Mouse (Mus musculus) intestine, embryonic 16.5 days (tissue): Measurements from ENCODE around the gene Cx3cl1. TPM values are rescaled to one million over a fixed set of nuclear protein-coding genes. Genes with fewer than 3 reads are reported as not detected.
A peak's percentile ranks its signal among the peaks of the same experiment; 100 is the strongest.

Experiments
- ATAC-seq: fragments of 200-750 bp; cut with Nextera tagmentation; 2 replicates; pipeline ENCODE4 v1.8.0; 2017; ENCODE audit warnings: moderate TSS enrichment, moderate library complexity
- H3K27ac ChIP-seq: fragments of 300-500 bp; sonication (generic); 2 replicates; pipeline ENCODE4 v1.5.1; 2014; ENCODE audit warnings: mild to moderate bottlenecking, low read length
- H3K27me3 ChIP-seq: fragments of 300-500 bp; sonication (generic); replicated peaks from 2 replicates; pipeline ENCODE4 v1.6.1; 2014; ENCODE audit warnings: low read length, control low read depth, mixed read lengths; ENCODE audit not compliant: control insufficient read depth, insufficient read depth
- H3K36me3 ChIP-seq: fragments of 300-500 bp; sonication (generic); 2 replicates; pipeline ENCODE4 v1.6.1; 2014; ENCODE audit warnings: low read length, control low read depth; ENCODE audit not compliant: control insufficient read depth, insufficient read depth
- H3K4me1 ChIP-seq: fragments of 300-500 bp; sonication (generic); 2 replicates; pipeline ENCODE4 v1.6.1; 2014; ENCODE audit warnings: low read length, control low read depth, mixed read lengths; ENCODE audit not compliant: control insufficient read depth, insufficient read depth
- H3K4me2 ChIP-seq: fragments of 300-500 bp; sonication (generic); 2 replicates; pipeline ENCODE4 v1.6.1; 2014; ENCODE audit warnings: low read depth, low read length, control low read depth
- H3K4me3 ChIP-seq: fragments of 300-500 bp; sonication (generic); 2 replicates; pipeline ENCODE4 v1.5.1; 2014; ENCODE audit warnings: mild to moderate bottlenecking, low read length
- H3K9ac ChIP-seq: fragments of 300-500 bp; sonication (generic); 2 replicates; pipeline ENCODE4 v1.6.1; 2014; ENCODE audit warnings: low read depth, low read length
- H3K9me3 ChIP-seq: fragments of 300-500 bp; sonication (generic); 2 replicates; pipeline ENCODE4 v1.6.1; 2016; ENCODE audit warnings: low read length, control low read depth; ENCODE audit not compliant: control insufficient read depth
- WGBS: fragments of 180-500 bp; shearing (Covaris S2); extraction: QIAGEN DNeasy Blood & Tissue Kit; methylation state at CpG from one replicate; pipeline ENCODE4 v1.1.7; 2014; 5-methylcytosine and 5-hydroxymethylcytosine counted together
- polyA plus RNA-seq: library from polyadenylated mRNA; unstranded; fragments of >200 nt; fragmentation: Nextera tagmentation; extraction: Ambion mirVana; gene quantifications from 2 replicates; pipeline ENCODE4 v1.2.1, GENCODE M21; 2015

Gene Cx3cl1
- polyA plus RNA-seq, 1 experiment from 2014 or later = 34.7 TPM

DNA sequence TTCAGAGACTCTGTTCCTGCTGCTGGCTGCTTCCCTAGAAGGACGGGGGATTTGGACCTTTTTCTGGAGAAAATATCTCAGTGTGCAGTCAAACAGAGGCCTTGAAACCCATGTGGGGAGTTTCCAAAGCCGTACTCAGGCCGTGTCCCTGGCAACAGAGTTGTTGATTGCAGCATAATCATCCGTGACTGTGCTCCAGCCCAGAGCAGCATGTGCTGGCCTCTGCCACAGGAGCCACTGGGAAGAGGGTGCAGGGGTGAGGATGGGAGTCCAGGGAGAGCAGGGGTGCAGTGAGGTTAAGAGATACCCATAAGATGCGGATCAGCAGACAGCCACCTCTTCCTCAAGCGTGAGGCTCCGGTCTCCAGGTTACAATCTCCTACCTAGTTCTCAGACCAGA is 35.7 kb downstream of the Cx3cl1 start:
- 61% methylated on average over 7 of the region's 7 CpGs for WGBS
- H3K9me3 ChIP-seq = no peaks in the 10 kb centered on the region
- no peaks in the 10 kb centered on the region for H3K36me3 ChIP-seq
- no peak overlapping the region for H3K27ac ChIP-seq
- no peak overlapping the region for H3K4me3 ChIP-seq
- no peaks in the 10 kb centered on the region for H3K27me3 ChIP-seq
- ATAC-seq = no peak
- no peak overlapping the region for H3K4me2 ChIP-seq
- H3K9ac ChIP-seq = no peak overlapping the region
- H3K4me1 ChIP-seq = no peaks in the 10 kb centered on the region; the same call in 1 of the 2 replicates

DNA sequence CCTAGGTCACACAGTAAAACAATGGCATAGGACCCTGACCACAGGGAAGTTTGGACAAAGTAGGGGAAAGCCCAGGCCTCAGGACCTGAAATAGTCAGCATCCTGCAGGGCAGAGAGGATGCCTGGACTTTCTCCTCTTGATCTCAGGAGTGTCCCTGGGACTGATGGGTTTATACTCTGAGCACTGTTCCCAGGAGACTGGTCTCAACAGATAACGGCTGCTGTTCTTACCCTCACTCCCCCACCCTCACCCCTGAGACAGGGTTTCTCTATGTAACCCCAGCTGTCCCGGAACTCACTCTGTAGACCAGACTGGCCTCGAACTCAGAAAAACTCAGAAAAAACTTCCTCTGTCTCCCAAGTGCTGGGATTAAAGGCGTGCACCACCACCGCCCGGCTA is 36.6 kb downstream of the Cx3cl1 start:
- Histone ChIP-seq H3K9ac (no peak overlapping the region), H3K36me3 (no peaks in the 10 kb centered on the region), H3K9me3 (no peaks in the 10 kb centered on the region), H3K27me3 (no peaks in the 10 kb centered on the region), H3K27ac (no peak overlapping the region), H3K4me1 (no peaks in the 10 kb centered on the region; the same call in 1 of the 2 replicates), H3K4me3 (no peak overlapping the region), H3K4me2 (no peak overlapping the region)
- ATAC-seq = no peak
- WGBS = 71% methylated on average over 6 of the region's 6 CpGs

DNA sequence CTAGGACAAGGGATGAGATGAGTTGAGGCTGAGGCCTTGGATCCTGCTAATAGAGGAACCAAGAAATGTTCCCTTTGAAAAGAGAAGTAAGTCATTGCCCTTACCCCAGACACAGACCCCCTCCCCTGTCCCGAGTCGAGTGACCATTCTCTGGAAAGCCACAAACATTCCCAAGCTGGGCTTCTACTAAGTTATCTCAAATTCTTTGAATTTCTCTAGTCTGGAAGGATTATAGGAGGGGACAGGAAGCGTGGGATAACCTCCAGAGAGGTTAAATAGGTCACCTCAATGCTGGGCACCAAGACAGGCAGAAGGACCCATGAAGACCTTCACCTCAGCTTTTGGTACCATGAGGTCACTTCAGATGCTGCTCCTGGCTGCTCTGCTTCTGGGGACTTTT is 38.3 kb downstream of the Cx3cl1 start, which contains the start of gene Ccl17:
Gene Ccl17 (plus strand): TSS at position 301 of the 400 bp plus-strand sequence.
- Histone ChIP-seq H3K4me3 (no peak within 1 kb of the TSS), H3K27me3 (no peaks in the 10 kb centered on the region), H3K9me3 (no peaks in the 10 kb centered on the region), H3K27ac (no peak within 1 kb of the TSS), H3K36me3 (no peaks in the 10 kb centered on the region), H3K4me2 (no peak within 1 kb of the TSS), H3K9ac (no peak within 1 kb of the TSS), H3K4me1 (no peaks in the 10 kb centered on the region; the same call in 1 of the 2 replicates)
- WGBS = 50% methylated on average over 3 of the region's 3 CpGs
- ATAC-seq = no peak

DNA sequence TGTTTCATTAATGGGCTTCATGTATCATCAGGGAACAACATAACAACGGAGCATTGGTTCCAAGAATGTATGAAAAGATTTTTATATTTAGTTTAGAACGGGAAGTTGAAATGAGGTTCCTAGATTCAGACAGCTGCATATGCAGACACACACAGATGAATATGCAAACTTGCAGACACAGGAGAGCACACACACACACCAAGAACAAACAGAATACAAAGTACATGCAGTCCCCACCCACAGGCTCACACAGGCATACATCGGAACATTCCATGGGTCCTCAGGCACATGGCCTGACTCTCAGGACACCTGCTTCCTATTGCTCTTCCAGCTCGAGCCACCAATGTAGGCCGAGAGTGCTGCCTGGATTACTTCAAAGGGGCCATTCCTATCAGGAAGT is 39.0 kb downstream of the Cx3cl1 start:
- 75% methylated on average over 5 of the region's 5 CpGs for WGBS

DNA sequence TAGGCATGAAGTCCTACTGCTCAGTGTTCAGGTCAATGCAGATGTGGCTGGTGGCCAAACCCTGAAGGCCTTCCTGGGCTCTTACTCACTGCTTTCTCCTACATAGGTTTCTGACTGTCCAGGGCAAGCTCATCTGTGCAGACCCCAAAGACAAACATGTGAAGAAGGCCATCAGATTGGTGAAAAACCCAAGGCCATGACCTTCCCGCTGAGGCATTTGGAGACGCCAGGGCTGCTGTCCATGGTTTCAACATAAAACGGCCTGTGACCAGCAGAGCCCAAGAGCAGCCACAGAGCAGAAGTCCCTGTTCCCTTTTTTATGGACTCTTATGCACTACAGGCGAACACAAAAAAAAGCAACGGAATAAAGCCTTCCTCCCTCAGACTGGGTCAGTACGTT is 39.8 kb downstream of the Cx3cl1 start:
- no peaks in the 10 kb centered on the region for H3K9me3 ChIP-seq
- H3K27me3 ChIP-seq = no peaks in the 10 kb centered on the region
- H3K36me3 ChIP-seq = no peaks in the 10 kb centered on the region
- no peak overlapping the region for H3K27ac ChIP-seq
- WGBS = 64% methylated on average over 6 of the region's 6 CpGs
- ATAC-seq = no peak
- no peaks in the 10 kb centered on the region for H3K4me1 ChIP-seq
- H3K4me3 ChIP-seq = no peak overlapping the region
- no peak overlapping the region for H3K9ac ChIP-seq
- no peak overlapping the region for H3K4me2 ChIP-seq

More for the DNA sequence above, 39.0 kb downstream of the Cx3cl1 start:
- ATAC-seq = no peak
- Histone ChIP-seq H3K4me2 (no peak overlapping the region), H3K4me3 (no peak overlapping the region), H3K27me3 (no peaks in the 10 kb centered on the region), H3K9me3 (no peaks in the 10 kb centered on the region), H3K36me3 (no peaks in the 10 kb centered on the region), H3K27ac (no peak overlapping the region), H3K4me1 (no peaks in the 10 kb centered on the region; the same call in 1 of the 2 replicates), H3K9ac (no peak overlapping the region)

DNA sequence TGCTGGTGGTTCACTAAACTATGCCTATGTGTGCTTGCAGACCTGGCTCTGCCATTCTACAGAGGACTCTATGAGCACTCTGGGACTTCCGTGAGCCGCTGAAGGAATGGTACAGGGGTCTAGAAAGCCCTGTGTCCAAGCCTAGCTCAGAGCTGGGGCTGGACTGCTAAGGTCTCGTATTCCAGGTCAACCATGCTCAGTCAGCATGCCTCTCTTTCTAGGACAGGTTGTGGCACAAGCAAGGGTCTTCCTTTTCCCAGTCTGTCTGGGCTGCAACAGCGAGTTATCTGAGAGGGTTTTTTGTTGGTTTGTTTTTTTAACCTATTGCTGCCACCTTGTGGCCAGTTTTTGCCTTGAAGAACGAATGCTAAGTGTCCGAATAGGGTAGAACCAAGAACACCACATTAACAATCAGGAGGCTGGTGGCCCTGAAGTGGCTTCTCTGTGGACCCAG is 40.9 kb downstream of the Cx3cl1 start:
- no peaks in the 10 kb centered on the region for H3K9me3 ChIP-seq
- ATAC-seq = peak; percentile 61
- H3K36me3 ChIP-seq = no peaks in the 10 kb centered on the region
- H3K27ac ChIP-seq = no peak overlapping the region
- H3K27me3 ChIP-seq = no peaks in the 10 kb centered on the region
- 28% methylated on average over 6 of the region's 6 CpGs for WGBS
- H3K9ac ChIP-seq = no peak overlapping the region
- H3K4me2 ChIP-seq = no peak overlapping the region
- no peaks in the 10 kb centered on the region for H3K4me1 ChIP-seq
- no peak overlapping the region for H3K4me3 ChIP-seq

DNA sequence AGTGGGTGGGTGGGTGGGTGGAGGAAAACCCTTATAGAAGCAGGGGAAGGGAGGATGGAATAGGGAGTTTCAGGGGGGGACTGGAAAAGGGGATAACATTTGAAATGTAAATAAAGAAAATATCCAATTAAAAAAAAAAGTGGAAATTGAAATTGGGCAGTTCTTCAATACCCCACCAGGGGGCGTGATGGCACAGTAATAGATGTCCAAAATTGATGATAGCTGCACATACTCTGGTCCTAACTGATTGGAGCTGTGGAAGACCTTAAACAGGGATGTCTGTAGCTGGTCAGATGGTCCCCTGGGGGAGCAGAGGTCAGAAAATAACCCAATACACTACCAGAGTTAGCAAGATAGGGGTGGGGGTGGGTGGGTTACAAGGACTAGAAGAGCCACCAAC is 42.7 kb downstream of the Cx3cl1 start:
- WGBS = 6% methylated on average over 1 of the region's 1 CpGs
- no peak for ATAC-seq
- H3K9ac ChIP-seq = no peak overlapping the region
- no peak overlapping the region for H3K27ac ChIP-seq
- no peaks in the 10 kb centered on the region for H3K4me1 ChIP-seq
- H3K27me3 ChIP-seq = no peaks in the 10 kb centered on the region
- no peak overlapping the region for H3K4me2 ChIP-seq
- no peaks in the 10 kb centered on the region for H3K36me3 ChIP-seq
- H3K9me3 ChIP-seq = no peaks in the 10 kb centered on the region
- no peak overlapping the region for H3K4me3 ChIP-seq

DNA sequence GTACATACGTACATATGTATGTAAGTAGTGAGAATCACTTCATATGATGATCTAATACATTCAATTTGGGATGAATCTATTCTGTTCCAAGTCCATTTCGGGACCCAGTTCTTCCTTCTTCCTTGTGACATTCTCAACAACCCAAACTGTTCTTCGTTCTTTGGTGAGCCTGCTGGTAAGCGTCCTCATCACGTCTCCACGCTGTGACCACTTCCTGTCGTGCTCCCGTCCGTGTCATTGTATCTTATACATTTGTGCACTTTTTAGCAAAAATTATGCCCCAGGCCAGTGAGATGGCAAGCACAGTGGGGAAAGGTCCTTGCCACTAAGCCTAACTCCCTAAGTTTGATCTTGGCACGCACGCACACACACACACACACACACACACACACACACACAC is 46.1 kb downstream of the Cx3cl1 start:
- Histone ChIP-seq H3K4me2 (no peak overlapping the region), H3K9me3 (no peaks in the 10 kb centered on the region), H3K4me3 (no peak overlapping the region), H3K27me3 (no peaks in the 10 kb centered on the region), H3K4me1 (no peaks in the 10 kb centered on the region), H3K36me3 (no peaks in the 10 kb centered on the region; the same call in 1 of the 2 replicates), H3K27ac (no peak overlapping the region), H3K9ac (no peak overlapping the region)
- 91% methylated on average over 11 of the region's 11 CpGs for WGBS
- no peak for ATAC-seq

DNA sequence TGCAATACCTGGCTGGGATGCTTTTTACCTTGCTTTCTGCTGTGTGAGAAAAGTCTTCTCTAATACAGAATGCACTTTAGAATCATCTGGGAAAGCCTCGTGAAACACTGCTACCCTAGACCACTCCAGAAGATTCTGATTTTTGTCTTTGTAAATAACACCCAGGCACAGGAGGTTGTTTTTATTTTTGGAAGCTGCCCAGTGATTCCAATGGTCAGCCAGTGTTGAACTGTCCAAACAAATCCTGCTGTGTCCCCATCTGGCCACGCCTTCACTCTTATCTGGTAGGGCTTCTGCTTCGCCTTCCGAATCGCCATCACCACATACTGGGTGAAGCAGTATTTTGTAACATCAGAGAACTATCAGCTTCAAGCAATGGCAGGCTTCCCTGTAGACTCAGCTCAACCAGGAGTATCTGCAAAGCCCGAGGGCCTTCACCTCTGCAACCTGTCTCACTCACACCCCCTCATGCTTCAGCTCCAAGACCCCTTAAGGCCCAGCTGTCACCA is 47.9 kb downstream of the Cx3cl1 start:
- H3K4me1 ChIP-seq = no peaks in the 10 kb centered on the region
- no peaks in the 10 kb centered on the region for H3K27me3 ChIP-seq
- no peaks in the 10 kb centered on the region for H3K9me3 ChIP-seq
- H3K36me3 ChIP-seq = no peaks in the 10 kb centered on the region; the same call in 1 of the 2 replicates
- no peak overlapping the region for H3K27ac ChIP-seq
- H3K4me2 ChIP-seq = no peak overlapping the region
- no peak overlapping the region for H3K9ac ChIP-seq
- H3K4me3 ChIP-seq = no peak overlapping the region
- 75% methylated on average over 6 of the region's 6 CpGs for WGBS
- no peak for ATAC-seq

DNA sequence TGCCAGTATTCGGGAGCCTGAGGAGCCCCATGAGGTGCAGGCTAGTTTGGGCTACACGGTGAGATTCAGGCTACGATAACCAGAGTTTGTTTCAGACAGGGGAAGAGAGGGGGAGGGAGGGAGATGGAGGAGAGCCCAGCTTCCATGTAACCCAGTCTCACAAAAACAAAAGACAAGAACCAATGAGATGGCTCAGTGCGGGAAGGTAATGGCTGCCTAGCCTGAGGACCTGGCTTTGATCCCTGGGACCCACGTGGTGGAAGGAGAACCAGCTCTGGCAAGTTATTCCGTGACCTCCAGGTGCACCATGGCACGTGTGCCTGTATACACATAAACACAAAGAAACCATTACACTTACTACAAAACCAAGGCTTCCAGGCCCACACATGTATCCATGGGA is 48.7 kb downstream of the Cx3cl1 start:
- Histone ChIP-seq H3K36me3 (peaks cover 2% of the 10 kb centered on the region; the same call in 1 of the 2 replicates), H3K4me2 (no peak overlapping the region), H3K27ac (no peak overlapping the region), H3K9me3 (no peaks in the 10 kb centered on the region), H3K27me3 (no peaks in the 10 kb centered on the region), H3K4me3 (no peak overlapping the region), H3K9ac (no peak overlapping the region), H3K4me1 (no peaks in the 10 kb centered on the region)
- ATAC-seq = no peak
- WGBS = 83% methylated on average over 7 of the region's 7 CpGs
